Mouse (Mus musculus) thymus, adult 18-20 months (tissue): ENCODE results near the gene Ppp1r26.

Source experiments
- DNase-seq, 2 experiments: peaks; one replicate each; pipeline ENCODE4 v3.0.0; 2022; ENCODE audit warnings: mixed read lengths in 2 of 2

Gene Ppp1r26

GRCm38 (mm10) chr2:28498431-28498830, 51.8 kb downstream of the Ppp1r26 start:
- DNase-seq = no peak

- DNase-seq = no peak
Measured at GRCm38 (mm10) chr2:28502987-28503386, 56.4 kb downstream of the Ppp1r26 start.

- DNase-seq = no peak
Measured at GRCm38 (mm10) chr2:28504676-28505075, 58.1 kb downstream of the Ppp1r26 start.
